Mouse (Mus musculus) E14TG2a.4 (cell line): Measurements from ENCODE around the gene Gdf11.

Source experiments
- CTCF ChIP-seq: conservative IDR thresholded peaks from 2 replicates; pipeline ENCODE4 v1.5.1; 2014; ENCODE audit warnings: low read length
- POU5F1 ChIP-seq: IDR thresholded peaks from 2 replicates; pipeline ENCODE4 v1.6.1; 2014; ENCODE audit warnings: low read length, borderline replicate concordance

- TF ChIP-seq CTCF (no peak), POU5F1 (no peak)
These were observed 9.2 kb upstream of the Gdf11 start, which contains the start of gene Cd63 for GRCm38 (mm10) chr10:128900698-128901097.
